Mouse (Mus musculus): ENCODE data around the gene Dcbld1.

Dcbld1 gene

GRCm38 (mm10) chr10:52233301-52233968, at the start of gene Dcbld1:
Gene Dcbld1, plus strand, starts transcription at chr10:52233619.
- peak; percentile 44 for DNase-seq (ENCODE audit: low read depth, low spot score)

GRCm38 (mm10) chr10:52185900-52186299, 47.5 kb upstream of the Dcbld1 start:
- no peak for DNase-seq (ENCODE audit: low read depth, low spot score)

GRCm38 (mm10) chr10:52194957-52195852, 38.2 kb upstream of the Dcbld1 start, which contains the start of gene Ros1:
Gene Ros1, minus strand, starts transcription at chr10:52195244.
- no peak for DNase-seq (ENCODE audit: low read depth, low spot score)

- DNase-seq (ENCODE audit: low read depth, low spot score) = no peak
Measured at GRCm38 (mm10) chr10:52204006-52204405, 29.4 kb upstream of the Dcbld1 start.

- no peak for DNase-seq (ENCODE audit: low read depth, low spot score)
Measured at GRCm38 (mm10) chr10:52215267-52215818, 18.1 kb upstream of the Dcbld1 start.

- no peak for DNase-seq (ENCODE audit: low read depth, low spot score)
Measured at GRCm38 (mm10) chr10:52216797-52217563, 16.4 kb upstream of the Dcbld1 start.

- DNase-seq (ENCODE audit: low read depth, low spot score) = no peak
Measured at GRCm38 (mm10) chr10:52217564-52217934, 15.9 kb upstream of the Dcbld1 start.

- no peak for DNase-seq (ENCODE audit: low read depth, low spot score)
Measured at GRCm38 (mm10) chr10:52219600-52219999, 13.8 kb upstream of the Dcbld1 start.

GRCm38 (mm10) chr10:52232196-52233176, 933 bp upstream of the Dcbld1 start:
- DNase-seq (ENCODE audit: low read depth, low spot score) = no peak

GRCm38 (mm10) chr10:52233969-52234653, 692 bp downstream of the Dcbld1 start:
- no peak for DNase-seq (ENCODE audit: low read depth, low spot score)

GRCm38 (mm10) chr10:52234654-52234981, 1.2 kb downstream of the Dcbld1 start:
- no peak for DNase-seq (ENCODE audit: low read depth, low spot score)

GRCm38 (mm10) chr10:52235461-52235860, 2.0 kb downstream of the Dcbld1 start:
- no peak for DNase-seq (ENCODE audit: low read depth, low spot score)

GRCm38 (mm10) chr10:52242015-52242414, 8.6 kb downstream of the Dcbld1 start:
- no peak for DNase-seq (ENCODE audit: low read depth, low spot score)

GRCm38 (mm10) chr10:52242680-52243323, 9.4 kb downstream of the Dcbld1 start:
- DNase-seq (ENCODE audit: low read depth, low spot score) = no peak

- DNase-seq (ENCODE audit: low read depth, low spot score) = no peak
Measured at GRCm38 (mm10) chr10:52246207-52246606, 12.8 kb downstream of the Dcbld1 start.

- DNase-seq (ENCODE audit: low read depth, low spot score) = no peak
Measured at GRCm38 (mm10) chr10:52252240-52252639, 18.8 kb downstream of the Dcbld1 start.

- DNase-seq (ENCODE audit: low read depth, low spot score) = no peak
Measured at GRCm38 (mm10) chr10:52253426-52253825, 20.0 kb downstream of the Dcbld1 start.

GRCm38 (mm10) chr10:52257768-52258167, 24.3 kb downstream of the Dcbld1 start:
- no peak for DNase-seq (ENCODE audit: low read depth, low spot score)

GRCm38 (mm10) chr10:52258180-52258948, 24.9 kb downstream of the Dcbld1 start:
- no peak for DNase-seq (ENCODE audit: low read depth, low spot score)
